Mouse (Mus musculus): Measurements from ENCODE around the gene Pax4. TPM values are rescaled to one million over a fixed set of nuclear protein-coding genes. Genes with fewer than 3 reads are reported as not detected.

Gene Pax4
- polyA plus RNA-seq, 1 experiment from 2014 or later = not detected

GRCm38 (mm10) chr6:28420361-28420760 lies 28.8 kb downstream of the Pax4 start:
- WGBS = 87% methylated on average over 17 of the region's 17 CpGs

GRCm38 (mm10) chr6:28419673-28420072 lies 29.5 kb downstream of the Pax4 start:
- H3K9me3 ChIP-seq (replicated peaks) = no peaks in the 10 kb centered on the region
- H3K27me3 ChIP-seq (replicated peaks) = no peaks in the 10 kb centered on the region
- H3K4me3 ChIP-seq (replicated peaks) = 0 out of 2 replicates have a peak overlapping the region, but pooled peaks have one; percentile 51
- no peak overlapping the region for H3K27ac ChIP-seq (replicated peaks)
- H3K9ac ChIP-seq (replicated peaks) = no peak overlapping the region
- peaks cover 62% of the 10 kb centered on the region for H3K4me1 ChIP-seq
- H3K36me3 ChIP-seq = peaks cover 36% of the 10 kb centered on the region
- ATAC-seq (ENCODE audit: low FRiP score) = no peak
- H3K4me2 ChIP-seq = peak overlapping the region; percentile 89
- WGBS = 85% methylated on average over 2 of the region's 2 CpGs

More at GRCm38 (mm10) chr6:28420361-28420760, 28.8 kb downstream of the Pax4 start:
- H3K4me2 ChIP-seq = peak overlapping the region; percentile 89
- peak overlapping the region; percentile 47; the same call in 1 of the 2 replicates for H3K9ac ChIP-seq (replicated peaks)
- H3K36me3 ChIP-seq = peaks cover 32% of the 10 kb centered on the region
- H3K27me3 ChIP-seq (replicated peaks) = no peaks in the 10 kb centered on the region
- H3K4me1 ChIP-seq = peaks cover 69% of the 10 kb centered on the region
- H3K27ac ChIP-seq (replicated peaks) = no peak overlapping the region
- no peaks in the 10 kb centered on the region for H3K9me3 ChIP-seq (replicated peaks)
- peak overlapping the region; percentile 51 for H3K4me3 ChIP-seq (replicated peaks)
- ATAC-seq (ENCODE audit: low FRiP score) = no peak

- H3K4me3 ChIP-seq (replicated peaks) = no peak overlapping the region
- peaks cover 36% of the 10 kb centered on the region for H3K36me3 ChIP-seq
- no peak overlapping the region for H3K9ac ChIP-seq (replicated peaks)
- no peak for ATAC-seq (ENCODE audit: low FRiP score)
- peak overlapping the region; percentile 6; the same call in 1 of the 2 replicates for H3K4me2 ChIP-seq
- H3K9me3 ChIP-seq (replicated peaks) = no peaks in the 10 kb centered on the region
- no peaks in the 10 kb centered on the region for H3K27me3 ChIP-seq (replicated peaks)
- peaks cover 56% of the 10 kb centered on the region for H3K4me1 ChIP-seq
- H3K27ac ChIP-seq (replicated peaks) = peak overlapping the region; percentile 37; the same call in 1 of the 2 replicates
- 88% methylated on average over 14 of the region's 14 CpGs for WGBS
Measured at GRCm38 (mm10) chr6:28418449-28418848, 30.7 kb downstream of the Pax4 start.

GRCm38 (mm10) chr6:28416981-28417380 lies 32.2 kb downstream of the Pax4 start:
- Histone ChIP-seq H3K4me2 (no peak overlapping the region), H3K4me3 (replicated peaks) (no peak overlapping the region), H3K9ac (replicated peaks) (no peak overlapping the region), H3K4me1 (peaks cover 46% of the 10 kb centered on the region), H3K36me3 (peaks cover 36% of the 10 kb centered on the region), H3K27me3 (replicated peaks) (no peaks in the 10 kb centered on the region), H3K9me3 (replicated peaks) (no peaks in the 10 kb centered on the region), H3K27ac (replicated peaks) (no peak overlapping the region)
- no peak for ATAC-seq (ENCODE audit: low FRiP score)
- 69% methylated on average over 4 of the region's 4 CpGs for WGBS

- no peak overlapping the region for H3K4me2 ChIP-seq
Measured at GRCm38 (mm10) chr6:28411236-28411635, 37.9 kb downstream of the Pax4 start.

GRCm38 (mm10) chr6:28410053-28410452 lies 39.1 kb downstream of the Pax4 start:
- no peaks in the 10 kb centered on the region for H3K27me3 ChIP-seq (replicated peaks)
- H3K9ac ChIP-seq (replicated peaks) = no peak overlapping the region
- H3K9me3 ChIP-seq (replicated peaks) = no peaks in the 10 kb centered on the region
- H3K4me2 ChIP-seq = no peak overlapping the region
- WGBS = 84% methylated on average over 9 of the region's 9 CpGs
- ATAC-seq (ENCODE audit: low FRiP score) = no peak
- H3K4me1 ChIP-seq = no peaks in the 10 kb centered on the region
- no peak overlapping the region for H3K27ac ChIP-seq (replicated peaks)
- no peak overlapping the region for H3K4me3 ChIP-seq (replicated peaks)
- peaks cover under 1% of the 10 kb centered on the region for H3K36me3 ChIP-seq

More at GRCm38 (mm10) chr6:28411236-28411635, 37.9 kb downstream of the Pax4 start:
- peaks cover 9% of the 10 kb centered on the region for H3K36me3 ChIP-seq
- 74% methylated on average over 2 of the region's 2 CpGs for WGBS
- ATAC-seq (ENCODE audit: low FRiP score) = no peak
- H3K4me1 ChIP-seq = no peaks in the 10 kb centered on the region
- H3K27ac ChIP-seq (replicated peaks) = no peak overlapping the region
- H3K4me3 ChIP-seq (replicated peaks) = no peak overlapping the region
- H3K9ac ChIP-seq (replicated peaks) = no peak overlapping the region
- H3K9me3 ChIP-seq (replicated peaks) = no peaks in the 10 kb centered on the region
- H3K27me3 ChIP-seq (replicated peaks) = no peaks in the 10 kb centered on the region

- 92% methylated on average over 4 of the region's 4 CpGs for WGBS
- H3K27me3 ChIP-seq (replicated peaks) = 0 out of 2 replicates have a peak, but pooled peaks cover 6% of the 10 kb centered on the region
- peaks cover 22% of the 10 kb centered on the region for H3K4me1 ChIP-seq
- no peak overlapping the region for H3K4me3 ChIP-seq (replicated peaks)
- no peaks in the 10 kb centered on the region for H3K36me3 ChIP-seq
- no peak overlapping the region for H3K9ac ChIP-seq (replicated peaks)
- no peak for ATAC-seq (ENCODE audit: low FRiP score)
- H3K4me2 ChIP-seq = no peak overlapping the region
- no peaks in the 10 kb centered on the region for H3K9me3 ChIP-seq (replicated peaks)
- H3K27ac ChIP-seq (replicated peaks) = no peak overlapping the region
Measured at GRCm38 (mm10) chr6:28399791-28400190, 49.4 kb downstream of the Pax4 start.

GRCm38 (mm10) chr6:28398726-28399125 lies 50.4 kb downstream of the Pax4 start:
- Histone ChIP-seq H3K36me3 (no peaks in the 10 kb centered on the region), H3K9me3 (replicated peaks) (no peaks in the 10 kb centered on the region), H3K27me3 (replicated peaks) (0 out of 2 replicates have a peak, but pooled peaks cover 6% of the 10 kb centered on the region), H3K4me1 (peaks cover 22% of the 10 kb centered on the region), H3K4me2 (no peak overlapping the region), H3K9ac (replicated peaks) (no peak overlapping the region), H3K27ac (replicated peaks) (no peak overlapping the region), H3K4me3 (replicated peaks) (no peak overlapping the region)
- WGBS = 88% methylated on average over 3 of the region's 3 CpGs
- ATAC-seq (ENCODE audit: low FRiP score) = no peak

GRCm38 (mm10) chr6:28397681-28398203 lies 51.4 kb downstream of the Pax4 start, which contains the start of gene Zfp800:
Gene Zfp800 (minus strand): TSS chr6:28398005.
- Histone ChIP-seq H3K4me3 (replicated peaks) (peak within 1 kb of the TSS; percentile 51), H3K4me1 (peaks cover 22% of the 10 kb centered on the region), H3K36me3 (no peaks in the 10 kb centered on the region), H3K27me3 (replicated peaks) (0 out of 2 replicates have a peak, but pooled peaks cover 6% of the 10 kb centered on the region), H3K9ac (replicated peaks) (peak within 1 kb of the TSS; percentile 48), H3K9me3 (replicated peaks) (no peaks in the 10 kb centered on the region), H3K27ac (replicated peaks) (peak within 1 kb of the TSS; percentile 23), H3K4me2 (peak within 1 kb of the TSS; percentile 92)
- peak; percentile 75 for ATAC-seq (ENCODE audit: low FRiP score)
- under 1% methylated on average over 33 of the region's 33 CpGs for WGBS

- no peaks in the 10 kb centered on the region for H3K9me3 ChIP-seq (replicated peaks)
- no peaks in the 10 kb centered on the region for H3K36me3 ChIP-seq
- H3K4me3 ChIP-seq (replicated peaks) = peak overlapping the region; percentile 51
- H3K4me2 ChIP-seq = peak overlapping the region; percentile 92
- H3K4me1 ChIP-seq = peaks cover 22% of the 10 kb centered on the region
- H3K27me3 ChIP-seq (replicated peaks) = 0 out of 2 replicates have a peak, but pooled peaks cover 6% of the 10 kb centered on the region
- WGBS = 1% methylated on average over 19 of the region's 19 CpGs
- H3K27ac ChIP-seq (replicated peaks) = peak overlapping the region; percentile 23; the same call in 1 of the 2 replicates
- peak; percentile 59; the same call in 1 of the 2 replicates for ATAC-seq (ENCODE audit: low FRiP score)
- H3K9ac ChIP-seq (replicated peaks) = peak overlapping the region; percentile 48
Measured at GRCm38 (mm10) chr6:28396853-28397457, 52.2 kb downstream of the Pax4 start.

GRCm38 (mm10) chr6:28396051-28396852 lies 52.9 kb downstream of the Pax4 start:
- Histone ChIP-seq H3K9me3 (replicated peaks) (no peaks in the 10 kb centered on the region), H3K27ac (replicated peaks) (no peak overlapping the region), H3K4me1 (peaks cover 22% of the 10 kb centered on the region), H3K27me3 (replicated peaks) (0 out of 2 replicates have a peak, but pooled peaks cover 6% of the 10 kb centered on the region), H3K4me2 (peak overlapping the region; percentile 92), H3K36me3 (no peaks in the 10 kb centered on the region), H3K9ac (replicated peaks) (peak overlapping the region; percentile 48; the same call in 1 of the 2 replicates), H3K4me3 (replicated peaks) (peak overlapping the region; percentile 51)
- 26% methylated on average over 15 of the region's 15 CpGs for WGBS
- no peak for ATAC-seq (ENCODE audit: low FRiP score)

Data from neural tube, embryonic 15.5 days (tissue).